Mouse (Mus musculus) heart, embryonic 12.5 days (tissue): Measurements from ENCODE around the gene Olfr1338. TPM values are rescaled to one million over a fixed set of nuclear protein-coding genes. Genes with fewer than 3 reads are reported as not detected.
"Not testable (repeated sequence)": the region's sequence is repeated elsewhere in the genome, so short reads cannot be mapped to it uniquely, and the experiment has no call there.

Experiments
- ATAC-seq: fragments of 200-750 bp; cut with Nextera tagmentation; 2 replicates; pipeline ENCODE4 v1.8.0; 2017; ENCODE audit warnings: moderate TSS enrichment, moderate library complexity; ENCODE audit not compliant: insufficient number of reproducible peaks, low FRiP score
- H3K27ac ChIP-seq: fragments of 300-500 bp; sonication (generic); 2 replicates; pipeline ENCODE4 v1.5.1; 2016; ENCODE audit warnings: mild to moderate bottlenecking, moderate library complexity; ENCODE audit not compliant: poor library complexity, severe bottlenecking
- H3K27me3 ChIP-seq: fragments of 300-500 bp; sonication (generic); replicated peaks from 2 replicates; pipeline ENCODE4 v1.6.1; 2016; ENCODE audit warnings: mild to moderate bottlenecking, moderate library complexity
- H3K36me3 ChIP-seq: fragments of 300-500 bp; sonication (generic); 2 replicates; pipeline ENCODE4 v1.6.1; 2016; ENCODE audit warnings: mild to moderate bottlenecking, moderate library complexity
- H3K4me1 ChIP-seq: fragments of 300-500 bp; sonication (generic); replicated peaks from 2 replicates; pipeline ENCODE4 v1.6.1; 2016; ENCODE audit warnings: mild to moderate bottlenecking
- H3K4me2 ChIP-seq: fragments of 300-500 bp; sonication (generic); 2 replicates; pipeline ENCODE4 v1.6.1; 2016; ENCODE audit warnings: mild to moderate bottlenecking, moderate library complexity
- H3K4me3 ChIP-seq: fragments of 300-500 bp; sonication (generic); 2 replicates; pipeline ENCODE4 v1.5.1; 2016; ENCODE audit warnings: mild to moderate bottlenecking
- H3K9ac ChIP-seq: fragments of 300-500 bp; sonication (generic); 2 replicates; pipeline ENCODE4 v1.6.1; 2016; ENCODE audit warnings: mild to moderate bottlenecking, moderate library complexity
- H3K9me3 ChIP-seq: fragments of 300-500 bp; sonication (generic); replicated peaks from 2 replicates; pipeline ENCODE4 v1.6.1; 2016; ENCODE audit warnings: mild to moderate bottlenecking, moderate library complexity
- WGBS: fragments of 180-500 bp; shearing (Covaris S2); methylation state at CpG from one replicate; pipeline ENCODE4 v1.1.7; 2016; 5-methylcytosine and 5-hydroxymethylcytosine counted together
- polyA plus RNA-seq: library from polyadenylated mRNA; unstranded; fragments of >200 nt; fragmentation: Nextera tagmentation; extraction: Ambion mirVana; gene quantifications from 2 replicates; pipeline ENCODE4 v1.2.1, GENCODE M21; 2016

Gene Olfr1338
- not detected in 2 replicates for polyA plus RNA-seq

DNA sequence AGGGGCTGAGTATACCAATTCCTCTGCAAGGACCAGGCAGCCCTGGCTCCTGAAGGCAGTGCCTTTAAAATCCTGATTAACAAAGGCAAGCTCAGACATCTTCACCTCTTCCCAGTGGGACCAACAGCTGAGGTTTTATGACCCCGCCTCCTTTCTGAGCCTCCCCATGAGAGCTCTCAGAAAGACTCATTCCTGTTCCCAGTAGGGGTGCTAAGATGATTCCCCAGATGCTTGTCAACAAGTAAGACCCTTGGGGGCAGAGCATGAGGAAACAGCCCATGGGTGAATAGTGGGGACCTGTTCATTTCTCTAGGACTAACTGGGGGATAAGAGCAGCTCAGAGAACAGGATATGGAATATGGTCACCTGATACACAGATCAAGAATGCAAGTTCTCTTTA lies at the start of gene Olfr1338:
Olfr1338 (minus strand) TSS at position 101 of the 400 bp plus-strand sequence.
- no peaks in the 10 kb centered on the region for H3K9me3 ChIP-seq
- H3K4me3 ChIP-seq: no peak within 1 kb of the TSS
- H3K9ac ChIP-seq: no peak within 1 kb of the TSS
- H3K27me3 ChIP-seq: no peaks in the 10 kb centered on the region
- H3K4me2 ChIP-seq: no peak within 1 kb of the TSS
- H3K36me3 ChIP-seq: no peaks in the 10 kb centered on the region
- 64% methylated on average over 1 of the region's 1 CpGs for WGBS
- ATAC-seq: no peak
- no peak within 1 kb of the TSS for H3K27ac ChIP-seq
- no peaks in the 10 kb centered on the region for H3K4me1 ChIP-seq

DNA sequence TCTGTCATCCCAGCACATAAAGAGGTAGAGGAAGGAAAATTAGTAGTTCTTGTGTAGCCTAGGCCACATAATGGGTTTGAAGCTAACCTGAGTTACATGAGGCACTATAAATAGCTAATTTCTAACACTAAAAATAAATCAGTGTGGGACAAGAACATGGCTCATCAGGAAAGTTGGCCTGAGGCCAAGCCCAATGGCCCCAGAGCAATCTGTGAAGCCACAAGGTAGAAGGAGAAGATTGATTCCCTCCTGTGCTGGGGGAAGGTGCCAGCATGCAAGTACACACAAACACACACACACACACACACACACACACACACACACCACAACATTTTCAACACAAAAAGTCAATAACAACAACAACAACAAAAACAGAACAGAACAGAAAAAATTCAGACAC lies 34.3 kb upstream of the Olfr1338 start:
- H3K4me3 ChIP-seq, H3K27me3 ChIP-seq: not testable (repeated sequence)

GRCm38 (mm10) chr4:118782486-118782885 lies 23.9 kb upstream of the Olfr1338 start, which contains the start of gene Olfr1337:
TSS of gene Olfr1337 (minus strand) at chr4:118782586.
- ATAC-seq: no peak
- no peak within 1 kb of the TSS for H3K9ac ChIP-seq
- no peak within 1 kb of the TSS for H3K4me2 ChIP-seq
- no peaks in the 10 kb centered on the region for H3K27me3 ChIP-seq
- no peak within 1 kb of the TSS for H3K27ac ChIP-seq
- no peaks in the 10 kb centered on the region for H3K4me1 ChIP-seq
- H3K36me3 ChIP-seq: no peaks in the 10 kb centered on the region
- H3K4me3 ChIP-seq: no peak within 1 kb of the TSS
- WGBS: 73% methylated on average over 2 of the region's 2 CpGs
- H3K9me3 ChIP-seq: no peaks in the 10 kb centered on the region

More for the DNA sequence above, 34.3 kb upstream of the Olfr1338 start:
- not testable (repeated sequence) for H3K4me1 ChIP-seq, H3K27ac ChIP-seq, H3K9ac ChIP-seq, ATAC-seq, H3K9me3 ChIP-seq, H3K4me2 ChIP-seq, H3K36me3 ChIP-seq

DNA sequence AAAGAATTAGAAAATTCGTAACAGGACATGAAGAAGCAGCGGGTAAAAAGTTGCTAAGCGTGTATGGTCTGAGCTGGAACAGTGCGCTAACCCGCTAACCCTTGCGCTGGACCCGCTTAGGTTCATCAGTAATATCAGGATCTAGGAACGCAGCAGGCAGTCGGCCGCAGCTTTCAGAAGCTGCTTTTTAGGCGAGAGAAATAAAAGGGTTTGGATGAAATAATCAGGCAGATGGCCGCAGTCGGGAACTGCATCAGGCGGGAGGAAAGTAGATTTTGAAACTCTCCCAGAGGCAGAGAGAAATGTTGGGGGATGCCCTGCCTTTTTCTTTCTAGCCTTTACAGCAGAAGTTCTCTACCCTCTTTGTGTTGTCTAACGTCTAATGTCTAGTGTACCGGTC lies 16.7 kb downstream of the Olfr1338 start:
- Histone ChIP-seq H3K27ac (no peak overlapping the region), H3K9ac (no peak overlapping the region), H3K9me3 (peaks cover 12% of the 10 kb centered on the region), H3K4me1 (0 out of 2 replicates have a peak, but pooled peaks cover 5% of the 10 kb centered on the region), H3K4me2 (peak overlapping the region; percentile 33), H3K36me3 (no peaks in the 10 kb centered on the region), H3K4me3 (0 out of 2 replicates have a peak overlapping the region, but pooled peaks have one; percentile 9), H3K27me3 (peaks cover 31% of the 10 kb centered on the region)
- ATAC-seq: no peak
- WGBS: 6% methylated on average over 16 of the region's 16 CpGs

DNA sequence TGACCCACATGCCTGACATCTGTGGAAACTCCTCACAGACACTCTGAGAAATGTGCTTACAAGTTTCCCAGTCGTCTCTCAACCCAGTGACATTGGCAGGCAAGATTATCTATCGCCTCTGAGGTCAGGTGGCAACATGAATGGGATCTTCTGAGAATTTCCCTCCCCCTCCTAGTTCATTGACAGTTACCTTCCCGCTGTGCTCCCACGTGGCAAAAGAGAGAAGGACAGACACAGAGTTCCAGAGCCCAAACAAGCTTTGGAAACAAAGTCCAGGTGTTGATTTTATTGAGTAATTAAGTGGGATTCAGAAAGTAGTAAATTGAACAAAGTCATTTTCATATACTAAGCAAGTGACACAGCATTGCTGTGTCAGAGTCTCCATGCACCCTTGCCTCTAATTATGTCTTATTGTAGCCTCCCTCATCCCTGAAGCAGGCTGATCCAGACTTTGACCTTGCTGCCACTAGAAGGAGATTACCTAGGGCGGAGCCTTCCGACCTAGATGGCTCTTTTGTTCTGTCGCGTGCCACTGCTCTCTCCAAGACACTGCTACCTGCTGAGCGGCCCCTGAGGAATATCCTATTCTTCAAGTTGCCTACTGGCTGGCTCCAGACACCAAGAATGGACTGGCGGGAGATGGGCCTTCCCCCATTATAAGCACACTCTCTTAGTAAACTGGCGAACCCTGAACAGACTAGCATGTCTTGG lies 17.4 kb downstream of the Olfr1338 start:
- Histone ChIP-seq H3K4me1 (0 out of 2 replicates have a peak, but pooled peaks cover 5% of the 10 kb centered on the region), H3K27ac (no peak overlapping the region), H3K9me3 (peaks cover 4% of the 10 kb centered on the region; the same call in 1 of the 2 replicates), H3K4me3 (no peak overlapping the region), H3K4me2 (peak overlapping the region; percentile 33), H3K27me3 (peaks cover 31% of the 10 kb centered on the region), H3K36me3 (no peaks in the 10 kb centered on the region), H3K9ac (no peak overlapping the region)
- WGBS: 6% methylated on average over 11 of the region's 11 CpGs
- ATAC-seq: no peak

DNA sequence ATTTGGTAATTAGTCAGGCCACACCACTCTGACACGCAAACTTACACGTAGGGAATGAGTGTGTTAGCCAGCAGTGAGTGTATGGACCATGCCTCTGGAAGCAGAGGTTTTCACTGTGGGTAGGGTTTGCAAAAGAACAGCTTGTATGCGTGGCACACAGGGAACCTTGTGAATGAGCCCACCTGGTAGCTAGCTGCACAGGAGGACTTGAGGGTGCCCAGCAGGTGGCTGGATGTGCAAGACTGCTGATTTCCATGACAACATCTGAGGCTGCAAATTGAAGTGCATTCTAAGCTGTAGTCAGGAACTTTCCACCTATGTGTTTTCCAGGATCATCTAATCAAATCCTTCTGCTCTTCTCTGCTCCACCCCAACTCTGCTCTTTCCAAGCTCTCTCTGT lies 19.0 kb downstream of the Olfr1338 start:
- ATAC-seq: no peak
- H3K9me3 ChIP-seq: 0 out of 2 replicates have a peak, but pooled peaks cover 3% of the 10 kb centered on the region
- no peak overlapping the region for H3K9ac ChIP-seq
- no peak overlapping the region for H3K4me3 ChIP-seq
- H3K4me1 ChIP-seq: 0 out of 2 replicates have a peak, but pooled peaks cover 5% of the 10 kb centered on the region
- H3K36me3 ChIP-seq: no peaks in the 10 kb centered on the region
- peaks cover 31% of the 10 kb centered on the region for H3K27me3 ChIP-seq
- 52% methylated on average over 3 of the region's 3 CpGs for WGBS
- no peak overlapping the region for H3K4me2 ChIP-seq
- H3K27ac ChIP-seq: no peak overlapping the region

- WGBS: 89% methylated on average over 1 of the region's 1 CpGs
- ATAC-seq: no peak
- H3K27me3 ChIP-seq: no peaks in the 10 kb centered on the region
- H3K9ac ChIP-seq: no peak within 1 kb of the TSS
- no peaks in the 10 kb centered on the region for H3K36me3 ChIP-seq
- H3K4me1 ChIP-seq: no peaks in the 10 kb centered on the region
- H3K27ac ChIP-seq: no peak within 1 kb of the TSS
- no peaks in the 10 kb centered on the region for H3K9me3 ChIP-seq
- no peak within 1 kb of the TSS for H3K4me3 ChIP-seq
- no peak within 1 kb of the TSS for H3K4me2 ChIP-seq
These were observed 26.7 kb downstream of the Olfr1338 start, which contains the start of gene Olfr1339 for GRCm38 (mm10) chr4:118731875-118732274. TSS of gene Olfr1339 (plus strand) at chr4:118732175.

GRCm38 (mm10) chr4:118721742-118722483 lies 36.6 kb downstream of the Olfr1338 start:
- Histone ChIP-seq H3K4me2 (no peak overlapping the region), H3K27ac (no peak overlapping the region), H3K9me3 (no peaks in the 10 kb centered on the region), H3K9ac (no peak overlapping the region), H3K27me3 (no peaks in the 10 kb centered on the region), H3K4me3 (no peak overlapping the region), H3K36me3 (no peaks in the 10 kb centered on the region), H3K4me1 (no peaks in the 10 kb centered on the region)
- no peak for ATAC-seq
- WGBS: 44% methylated on average over 10 of the region's 10 CpGs

GRCm38 (mm10) chr4:118719838-118720237 lies 38.7 kb downstream of the Olfr1338 start, which contains the start of gene Olfr1340:
TSS of gene Olfr1340 (plus strand) at chr4:118720138.
- Histone ChIP-seq H3K9me3 (no peaks in the 10 kb centered on the region), H3K4me1 (no peaks in the 10 kb centered on the region), H3K27ac (no peak within 1 kb of the TSS), H3K36me3 (no peaks in the 10 kb centered on the region), H3K9ac (no peak within 1 kb of the TSS), H3K4me3 (no peak within 1 kb of the TSS), H3K27me3 (no peaks in the 10 kb centered on the region), H3K4me2 (no peak within 1 kb of the TSS)
- ATAC-seq: no peak

- Histone ChIP-seq H3K9ac (no peak overlapping the region), H3K36me3 (no peaks in the 10 kb centered on the region), H3K27ac (no peak overlapping the region), H3K4me1 (no peaks in the 10 kb centered on the region), H3K27me3 (0 out of 2 replicates have a peak, but pooled peaks cover 3% of the 10 kb centered on the region), H3K9me3 (no peaks in the 10 kb centered on the region), H3K4me2 (no peak overlapping the region), H3K4me3 (no peak overlapping the region)
- WGBS: 65% methylated on average over 1 of the region's 1 CpGs
- no peak for ATAC-seq
These were observed 46.9 kb downstream of the Olfr1338 start for GRCm38 (mm10) chr4:118711656-118712055.

GRCm38 (mm10) chr4:118708086-118708485 lies 50.5 kb downstream of the Olfr1338 start:
- Histone ChIP-seq H3K4me1 (no peaks in the 10 kb centered on the region), H3K9ac (no peak overlapping the region), H3K27ac (no peak overlapping the region), H3K27me3 (0 out of 2 replicates have a peak, but pooled peaks cover 3% of the 10 kb centered on the region), H3K4me3 (no peak overlapping the region), H3K36me3 (no peaks in the 10 kb centered on the region), H3K4me2 (no peak overlapping the region), H3K9me3 (no peaks in the 10 kb centered on the region)
- WGBS: 74% methylated on average over 5 of the region's 5 CpGs
- no peak for ATAC-seq
